Mouse (Mus musculus): ENCODE data around the gene Pcsk4.
A peak's percentile ranks its signal among the peaks of the same experiment; 100 is the strongest.

The Pcsk4 gene

DNA sequence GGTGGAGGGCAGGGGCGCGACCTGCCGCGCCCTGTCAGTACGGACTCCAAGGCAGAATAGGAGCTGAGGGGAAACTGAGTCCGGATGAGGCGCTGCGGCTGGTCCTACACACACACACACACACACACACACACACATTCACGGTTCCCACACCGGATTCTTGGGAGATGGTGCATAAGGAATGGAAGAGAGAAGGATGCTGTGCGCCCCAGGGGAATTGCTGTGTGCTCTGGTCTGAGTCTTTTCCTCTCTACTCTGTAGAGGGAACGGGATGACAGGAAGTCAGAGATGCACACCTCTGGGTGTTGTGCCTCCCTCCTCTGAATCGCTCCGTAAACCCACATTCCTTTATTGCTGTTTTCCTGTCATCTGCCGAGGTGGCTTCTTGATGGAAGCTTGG lies 30.0 kb downstream of the Pcsk4 start:
- no peak for DNase-seq (ENCODE audit: extremely low spot score, low spot score)

GRCm38 (mm10) chr10:80298571-80299281 lies 30.6 kb downstream of the Pcsk4 start:
- peak; percentile 85 for DNase-seq (ENCODE audit: extremely low spot score, low spot score)

DNA sequence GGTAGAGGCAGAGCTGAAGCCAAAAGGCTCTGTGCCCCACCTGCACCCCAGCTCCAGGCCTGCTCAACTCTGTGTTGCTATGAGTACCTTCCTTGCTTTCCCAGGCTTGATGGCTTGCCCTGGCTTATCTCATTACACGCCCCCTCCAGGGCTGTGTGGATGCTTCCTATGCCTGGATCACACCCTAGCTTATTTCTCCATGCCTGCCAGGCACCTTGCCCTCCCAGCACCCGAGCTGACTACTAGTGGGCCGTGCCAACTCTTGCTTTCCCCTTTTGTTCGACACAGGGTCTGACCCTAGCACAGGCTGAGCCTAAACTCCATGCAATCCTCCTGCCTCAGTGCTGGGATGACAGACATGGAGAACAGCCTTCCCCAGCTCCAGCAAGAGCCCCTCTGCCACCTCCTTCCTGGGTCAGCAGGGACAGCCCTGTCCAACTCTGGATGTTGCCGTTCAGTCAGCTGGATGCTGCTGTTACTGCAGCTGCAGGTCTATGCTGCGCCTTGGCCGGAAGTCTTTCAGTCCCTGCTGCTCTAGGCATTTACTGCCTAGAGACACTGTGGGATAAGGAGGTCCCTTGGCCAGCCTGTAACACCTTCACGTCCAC lies 31.7 kb downstream of the Pcsk4 start:
- no peak for DNase-seq (ENCODE audit: extremely low spot score, low spot score)

DNA sequence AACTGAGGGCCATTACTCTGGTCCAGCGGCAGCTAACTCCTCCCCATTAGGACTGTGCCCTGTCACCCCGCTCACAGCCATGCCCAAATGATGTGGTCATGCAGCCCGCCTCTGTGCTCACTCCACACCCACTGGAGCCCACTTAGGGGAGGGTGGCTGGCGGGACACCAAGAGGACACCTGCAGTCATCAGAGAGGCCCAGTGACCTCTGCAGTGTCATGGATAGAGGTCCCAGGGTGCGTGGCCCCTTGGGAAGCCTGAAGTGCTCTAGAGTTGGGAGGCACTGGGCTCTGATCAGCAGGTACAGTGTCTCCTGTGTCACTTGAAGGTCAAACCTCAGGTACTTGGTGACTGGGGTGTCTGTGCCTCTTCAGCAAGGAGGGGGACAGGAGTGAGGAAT lies 32.5 kb downstream of the Pcsk4 start:
- DNase-seq (ENCODE audit: extremely low spot score, low spot score), result no peak

DNA sequence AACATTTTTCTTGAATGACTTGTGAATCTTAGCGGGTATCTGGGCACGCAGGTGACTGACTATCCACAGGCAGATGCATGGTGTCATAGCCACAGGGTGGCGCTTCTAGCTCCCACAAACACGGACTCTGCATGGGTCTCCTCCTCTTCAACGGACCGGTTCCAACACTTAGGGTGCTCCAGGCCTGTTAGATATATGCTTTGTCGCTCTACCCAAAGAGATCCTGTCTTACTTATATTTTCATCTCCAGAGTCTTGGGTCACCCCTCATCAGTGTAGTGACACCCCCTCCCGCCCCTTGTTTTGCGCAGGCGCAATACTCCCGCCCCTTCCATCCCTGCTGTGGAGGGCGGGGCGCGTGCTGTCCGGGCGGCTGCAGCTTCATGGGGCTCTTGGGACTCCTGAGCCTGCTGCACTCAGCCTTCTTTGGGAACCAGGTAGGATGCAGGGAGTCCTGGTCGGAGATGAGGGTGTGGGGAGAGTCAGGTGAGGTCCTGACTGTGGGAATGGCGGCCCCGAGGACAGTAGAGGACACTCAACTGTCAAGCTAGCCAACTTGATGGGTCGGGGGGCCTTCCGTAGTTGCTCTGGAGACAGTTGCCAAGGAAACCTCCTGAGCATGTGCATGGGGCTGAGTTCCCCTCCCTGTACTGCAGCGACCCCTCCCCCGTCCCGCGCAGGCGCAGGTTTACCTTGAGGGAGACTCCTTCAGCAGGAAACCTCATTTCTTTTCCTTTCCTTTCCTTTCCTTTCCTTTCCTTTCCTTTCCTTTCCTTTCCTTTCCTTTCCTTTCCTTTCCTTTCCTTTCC lies 33.5 kb downstream of the Pcsk4 start, which contains the start of gene Apc2:
TSS of gene Apc2 (plus strand) at position 360 of the 808 bp plus-strand sequence.
- DNase-seq (ENCODE audit: extremely low spot score, low spot score), result peak; percentile 78

- DNase-seq (ENCODE audit: extremely low spot score, low spot score), result no peak
These were observed 34.5 kb downstream of the Pcsk4 start for GRCm38 (mm10) chr10:80294788-80295303.

DNA sequence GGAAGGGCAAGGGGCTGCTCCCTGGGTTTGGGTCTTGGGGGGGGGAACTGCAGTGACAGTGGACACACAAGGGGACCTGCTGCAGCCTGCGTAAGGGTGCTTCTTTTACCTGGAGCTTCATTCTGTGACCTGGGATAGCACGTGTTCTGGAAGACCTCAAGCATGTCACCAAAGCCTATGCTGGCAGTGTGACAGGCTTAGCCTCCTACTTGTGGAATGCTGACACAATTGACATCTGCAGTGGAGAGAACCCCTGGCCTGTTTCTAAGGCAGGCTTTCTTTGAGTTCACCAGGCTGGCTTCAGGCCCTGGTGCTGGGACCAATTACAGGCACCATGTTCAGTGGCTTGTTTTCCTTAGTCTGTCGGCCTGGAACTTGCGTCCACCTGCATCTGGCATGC lies 35.0 kb downstream of the Pcsk4 start:
- DNase-seq (ENCODE audit: extremely low spot score, low spot score), result no peak

DNA sequence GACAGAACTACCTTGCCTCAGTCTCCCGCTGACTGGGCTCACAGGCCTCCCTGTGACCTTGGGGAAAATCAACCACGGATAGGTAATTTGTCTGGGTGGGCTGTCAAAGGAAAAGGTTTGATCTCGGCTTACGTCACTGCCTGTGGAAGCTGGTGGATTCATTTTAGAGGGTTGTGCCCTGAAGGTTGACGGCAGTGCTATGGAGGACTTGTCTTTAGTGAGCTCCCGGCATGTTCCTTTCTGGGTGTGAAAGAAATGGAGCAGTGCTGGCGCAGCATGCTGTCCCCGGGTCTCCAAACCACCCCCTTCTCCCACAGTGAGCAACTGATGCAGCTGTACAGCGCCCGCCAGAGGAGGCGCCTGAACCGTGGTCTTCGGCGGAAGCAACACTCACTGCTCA lies 36.0 kb downstream of the Pcsk4 start:
- DNase-seq (ENCODE audit: extremely low spot score, low spot score), result no peak

- peak; percentile 96 for DNase-seq (ENCODE audit: extremely low spot score, low spot score)
These were observed 36.8 kb downstream of the Pcsk4 start, which contains the start of gene Rps15 for GRCm38 (mm10) chr10:80292251-80293146. Gene Rps15 (plus strand): TSS chr10:80292453.

DNA sequence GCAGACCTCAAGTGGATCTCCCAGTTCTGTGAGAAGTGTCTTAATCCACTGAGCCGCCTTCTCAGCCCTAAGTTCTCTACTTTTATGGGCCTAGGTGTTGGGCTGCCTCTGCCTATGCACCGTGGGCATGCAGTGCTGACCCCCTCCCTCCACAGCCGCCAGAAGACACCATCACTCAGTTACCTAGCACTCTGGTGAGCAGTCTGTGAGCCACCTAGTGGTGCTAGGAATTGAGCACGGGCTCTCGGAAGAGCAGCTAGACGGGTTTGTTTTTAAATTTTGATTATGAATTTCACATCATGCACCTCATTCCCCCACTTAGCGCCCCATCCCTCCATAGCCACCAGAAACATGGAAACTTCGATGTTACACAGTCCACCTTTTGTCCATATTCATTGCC lies 40.6 kb downstream of the Pcsk4 start:
- no peak for DNase-seq (ENCODE audit: extremely low spot score, low spot score)

- DNase-seq (ENCODE audit: extremely low spot score, low spot score), result no peak
These were observed 41.2 kb downstream of the Pcsk4 start for GRCm38 (mm10) chr10:80288097-80288496.

GRCm38 (mm10) chr10:80285222-80286070 lies 43.9 kb downstream of the Pcsk4 start:
- no peak for DNase-seq (ENCODE audit: extremely low spot score, low spot score)

GRCm38 (mm10) chr10:80282481-80283441 lies 46.5 kb downstream of the Pcsk4 start:
- DNase-seq (ENCODE audit: extremely low spot score, low spot score), result no peak

DNA sequence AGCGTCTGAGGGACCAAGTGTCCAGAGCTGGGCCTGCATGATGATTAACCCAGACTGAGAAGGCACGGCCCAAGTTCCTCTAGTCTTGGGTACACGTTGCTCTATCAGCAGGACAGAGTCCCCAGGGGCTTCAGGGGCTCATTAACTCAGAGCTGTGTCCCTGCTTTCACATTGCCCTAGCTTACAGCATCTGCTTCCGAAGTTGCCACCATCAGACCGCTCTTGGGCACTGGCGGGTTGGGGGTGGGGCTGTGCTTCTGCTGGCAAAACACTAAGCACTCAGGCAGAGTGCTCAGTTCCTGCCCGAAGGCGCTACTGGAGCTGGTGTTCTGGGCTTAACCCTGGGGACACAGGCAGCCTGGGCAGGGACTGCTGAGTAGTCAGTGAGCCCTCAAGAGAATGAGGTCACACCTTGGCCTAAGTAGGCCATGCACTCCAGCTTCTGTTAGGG lies 47.4 kb downstream of the Pcsk4 start:
- no peak for DNase-seq (ENCODE audit: extremely low spot score, low spot score)

DNA sequence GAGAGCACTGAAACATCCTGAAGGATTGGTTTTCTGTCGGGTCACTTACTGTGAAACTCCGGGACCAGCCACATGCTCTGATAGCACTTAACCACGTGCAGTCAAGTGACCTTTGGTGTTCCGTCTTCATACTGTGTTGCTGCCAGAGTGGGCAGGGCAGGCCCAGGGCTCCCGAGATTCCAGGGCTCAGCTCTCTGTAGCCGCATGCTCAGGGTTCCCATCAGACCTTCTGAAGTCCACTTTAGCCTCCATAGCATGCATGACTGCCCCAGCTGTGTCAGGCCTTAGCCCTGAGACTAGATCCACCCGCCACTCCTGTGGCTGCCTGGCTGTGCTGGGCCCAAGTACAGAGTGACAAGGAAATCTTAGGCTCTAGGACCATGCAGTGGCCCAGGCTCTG lies 48.0 kb downstream of the Pcsk4 start:
- no peak for DNase-seq (ENCODE audit: extremely low spot score, low spot score)

GRCm38 (mm10) chr10:80279273-80279672 lies 50.0 kb downstream of the Pcsk4 start:
- no peak for DNase-seq (ENCODE audit: extremely low spot score, low spot score)

GRCm38 (mm10) chr10:80278390-80278789 lies 50.9 kb downstream of the Pcsk4 start:
- DNase-seq (ENCODE audit: extremely low spot score, low spot score), result no peak

DNA sequence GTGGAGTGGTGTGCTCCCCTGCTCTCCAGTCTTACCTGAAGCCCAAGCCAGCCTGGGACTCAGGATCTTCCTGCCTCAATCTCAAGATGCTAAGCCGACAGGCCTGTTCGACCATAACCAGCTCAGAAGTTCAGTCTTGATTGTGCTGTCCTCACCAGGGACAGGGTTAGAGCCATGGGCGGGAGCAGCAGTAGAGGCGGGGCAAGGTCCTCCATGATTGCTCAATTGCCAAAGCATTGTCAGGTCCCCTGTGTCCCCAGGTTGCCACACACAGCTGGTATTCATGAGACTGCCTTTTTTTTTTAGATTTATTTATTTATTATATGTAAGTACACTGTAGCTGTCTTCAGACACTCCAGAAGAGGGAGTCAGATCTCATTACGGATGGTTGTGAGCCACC lies 53.1 kb downstream of the Pcsk4 start:
- DNase-seq (ENCODE audit: extremely low spot score, low spot score), result no peak

GRCm38 (mm10) chr10:80273847-80274246 lies 55.5 kb downstream of the Pcsk4 start:
- DNase-seq (ENCODE audit: extremely low spot score, low spot score), result no peak

Measured in neural tube, embryonic 10.5 days (tissue).